Mouse (Mus musculus): ENCODE measurements around the gene Stx18. TPM values are rescaled to one million over a fixed set of nuclear protein-coding genes. Genes with fewer than 3 reads are reported as not detected.

Stx18 gene
- total and polyA plus RNA-seq, 2 experiments from 2014 or later = 15.7 to 25.8 TPM

DNA sequence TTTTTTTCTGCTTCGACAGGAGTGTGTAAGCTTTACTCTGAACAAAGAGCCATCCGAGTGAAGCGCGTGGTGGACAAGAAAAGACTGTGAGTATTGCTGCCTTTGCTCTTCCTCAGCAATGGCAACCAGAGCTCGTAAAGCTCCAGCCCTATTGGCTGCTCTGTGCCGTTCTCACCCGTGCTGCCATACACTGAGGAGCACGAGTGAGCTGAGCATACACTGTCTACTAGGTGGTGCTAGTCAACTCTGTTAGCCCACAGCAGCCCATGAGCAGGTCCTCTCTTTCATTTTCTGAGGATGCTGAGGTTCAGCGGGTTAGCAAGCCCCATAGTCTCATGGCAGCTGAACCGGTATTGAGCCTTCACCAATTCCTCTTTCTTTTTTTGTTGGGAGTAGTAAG is 68.3 kb downstream of the Stx18 start:
- no peaks in the 10 kb centered on the region for H3K4me1 ChIP-seq (ENCODE audit: control insufficient read depth, insufficient read depth)
- H3K27ac ChIP-seq (ENCODE audit: low read depth) = no peak overlapping the region
- no peak for ATAC-seq (ENCODE audit: insufficient read depth, low read depth)
- 90% methylated on average over 10 of the region's 10 CpGs for WGBS
- no peak overlapping the region for H3K4me2 ChIP-seq (ENCODE audit: low read depth, low read length)
- no peak for DNase-seq (ENCODE audit: low spot score)
- H3K9ac ChIP-seq (replicated peaks; ENCODE audit: low read depth, low read length) = no peak overlapping the region
- H3K27me3 ChIP-seq (ENCODE audit: control insufficient read depth, insufficient read depth, low read length) = no peaks in the 10 kb centered on the region
- peaks cover 46% of the 10 kb centered on the region for H3K36me3 ChIP-seq (replicated peaks; ENCODE audit: control insufficient read depth, insufficient read depth, low read length)
- H3K4me3 ChIP-seq (ENCODE audit: low read depth, low read length) = no peak overlapping the region
- H3K9me3 ChIP-seq (replicated peaks; ENCODE audit: control insufficient read depth, low read length) = no peaks in the 10 kb centered on the region
- TF ChIP-seq CTCF (IDR thresholded peaks at IDR 0.05; ENCODE audit: low read depth) = no peak
- TF ChIP-seq EP300 (IDR thresholded peaks at IDR 0.05; ENCODE audit: low read depth) = no peak

DNA sequence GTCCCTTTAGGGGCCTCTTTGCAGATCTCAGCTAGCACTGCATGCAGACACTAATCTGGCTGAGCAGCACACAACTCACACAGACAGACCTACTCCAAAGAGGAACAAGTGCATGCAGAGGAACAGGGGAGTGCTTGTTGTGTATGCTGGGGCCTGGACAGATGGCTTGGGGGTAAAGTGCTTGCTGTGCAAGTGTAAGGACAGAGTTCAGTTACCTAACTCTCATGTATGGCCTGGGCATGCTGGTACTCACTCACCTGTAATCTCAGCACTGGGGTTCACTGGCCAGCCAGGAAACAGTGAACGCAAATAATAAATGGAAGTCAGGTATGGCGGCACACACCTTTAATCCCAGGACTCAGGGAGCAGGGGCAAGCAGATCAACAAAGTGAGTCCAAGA is 76.0 kb downstream of the Stx18 start:
- no peaks in the 10 kb centered on the region for H3K27me3 ChIP-seq (ENCODE audit: control insufficient read depth, insufficient read depth, low read length)
- no peaks in the 10 kb centered on the region for H3K4me1 ChIP-seq (ENCODE audit: control insufficient read depth, insufficient read depth)
- 93% methylated on average over 2 of the region's 2 CpGs for WGBS

DNA sequence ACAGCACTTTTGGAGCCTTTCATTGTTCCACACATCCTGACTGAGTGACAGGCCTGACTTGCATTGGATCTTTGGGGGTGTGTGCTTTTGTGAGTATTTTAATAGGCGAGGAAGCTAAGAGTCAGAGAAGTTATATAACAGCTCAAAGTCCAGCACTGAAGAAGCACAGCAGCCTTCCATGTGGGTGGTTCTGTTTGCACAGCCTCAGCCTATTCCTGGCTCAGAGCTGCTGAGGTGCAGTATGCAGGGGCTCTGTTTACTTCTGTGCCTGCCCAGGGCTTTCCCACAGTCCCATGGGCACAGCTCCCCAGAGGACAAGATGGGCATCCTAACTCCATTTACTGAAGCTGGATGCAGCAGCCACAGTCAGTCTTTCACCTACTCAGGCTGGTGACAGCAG is 78.5 kb downstream of the Stx18 start:
- Histone ChIP-seq H3K4me2 (ENCODE audit: low read depth, low read length) (no peak overlapping the region), H3K27me3 (ENCODE audit: control insufficient read depth, insufficient read depth, low read length) (no peaks in the 10 kb centered on the region), H3K36me3 (replicated peaks; ENCODE audit: control insufficient read depth, insufficient read depth, low read length) (peaks cover 27% of the 10 kb centered on the region), H3K9me3 (replicated peaks; ENCODE audit: control insufficient read depth, low read length) (no peaks in the 10 kb centered on the region), H3K27ac (ENCODE audit: low read depth) (no peak overlapping the region), H3K4me1 (ENCODE audit: control insufficient read depth, insufficient read depth) (no peaks in the 10 kb centered on the region), H3K9ac (replicated peaks; ENCODE audit: low read depth, low read length) (no peak overlapping the region), H3K4me3 (ENCODE audit: low read depth, low read length) (no peak overlapping the region)
- ATAC-seq (ENCODE audit: insufficient read depth, low read depth) (no peak), DNase-seq (ENCODE audit: low spot score) (no peak)
- 84% methylated on average over 1 of the region's 1 CpGs for WGBS
- no peak for TF ChIP-seq EP300 (IDR thresholded peaks at IDR 0.05; ENCODE audit: low read depth)
- no peak for TF ChIP-seq CTCF (IDR thresholded peaks at IDR 0.05; ENCODE audit: low read depth)

More for the DNA sequence above, 76.0 kb downstream of the Stx18 start:
- no peak overlapping the region for H3K9ac ChIP-seq (replicated peaks; ENCODE audit: low read depth, low read length)
- H3K9me3 ChIP-seq (replicated peaks; ENCODE audit: control insufficient read depth, low read length) = no peaks in the 10 kb centered on the region
- TF ChIP-seq EP300 (IDR thresholded peaks at IDR 0.05; ENCODE audit: low read depth) = no peak
- no peak for TF ChIP-seq CTCF (IDR thresholded peaks at IDR 0.05; ENCODE audit: low read depth)
- H3K36me3 ChIP-seq (replicated peaks; ENCODE audit: control insufficient read depth, insufficient read depth, low read length) = peaks cover 38% of the 10 kb centered on the region
- DNase-seq (ENCODE audit: low spot score) (no peak), ATAC-seq (ENCODE audit: insufficient read depth, low read depth) (no peak)
- no peak overlapping the region for H3K27ac ChIP-seq (ENCODE audit: low read depth)
- H3K4me2 ChIP-seq (ENCODE audit: low read depth, low read length) = no peak overlapping the region
- H3K4me3 ChIP-seq (ENCODE audit: low read depth, low read length) = no peak overlapping the region

GRCm38 (mm10) chr5:38119268-38119667 is 80.7 kb downstream of the Stx18 start:
- no peak overlapping the region for H3K4me2 ChIP-seq (ENCODE audit: low read depth, low read length)
- H3K27ac ChIP-seq (ENCODE audit: low read depth) = no peak overlapping the region
- TF ChIP-seq EP300 (IDR thresholded peaks at IDR 0.05; ENCODE audit: low read depth) = no peak
- no peaks in the 10 kb centered on the region for H3K27me3 ChIP-seq (ENCODE audit: control insufficient read depth, insufficient read depth, low read length)
- WGBS = 78% methylated on average over 5 of the region's 5 CpGs
- no peak for ATAC-seq (ENCODE audit: insufficient read depth, low read depth)
- H3K36me3 ChIP-seq (replicated peaks; ENCODE audit: control insufficient read depth, insufficient read depth, low read length) = peaks cover 28% of the 10 kb centered on the region
- DNase-seq (ENCODE audit: low spot score) = no peak
- no peak overlapping the region for H3K4me3 ChIP-seq (ENCODE audit: low read depth, low read length)
- H3K4me1 ChIP-seq (ENCODE audit: control insufficient read depth, insufficient read depth) = no peaks in the 10 kb centered on the region
- H3K9ac ChIP-seq (replicated peaks; ENCODE audit: low read depth, low read length) = no peak overlapping the region
- no peaks in the 10 kb centered on the region for H3K9me3 ChIP-seq (replicated peaks; ENCODE audit: control insufficient read depth, low read length)

- H3K27me3 ChIP-seq (ENCODE audit: control insufficient read depth, insufficient read depth, low read length) = no peaks in the 10 kb centered on the region
- no peaks in the 10 kb centered on the region for H3K9me3 ChIP-seq (replicated peaks; ENCODE audit: control insufficient read depth, low read length)
- H3K9ac ChIP-seq (replicated peaks; ENCODE audit: low read depth, low read length) = no peak overlapping the region
- DNase-seq (ENCODE audit: low spot score) (no peak), ATAC-seq (ENCODE audit: insufficient read depth, low read depth) (no peak)
- H3K27ac ChIP-seq (ENCODE audit: low read depth) = no peak overlapping the region
- H3K4me2 ChIP-seq (ENCODE audit: low read depth, low read length) = no peak overlapping the region
- WGBS = 42% methylated on average over 7 of the region's 7 CpGs
- H3K4me1 ChIP-seq (ENCODE audit: control insufficient read depth, insufficient read depth) = no peaks in the 10 kb centered on the region
- H3K36me3 ChIP-seq (replicated peaks; ENCODE audit: control insufficient read depth, insufficient read depth, low read length) = peaks cover 16% of the 10 kb centered on the region; the same call in 1 of the 2 replicates
- H3K4me3 ChIP-seq (ENCODE audit: low read depth, low read length) = no peak overlapping the region
- no peak for TF ChIP-seq CTCF (IDR thresholded peaks at IDR 0.05; ENCODE audit: low read depth)
These were observed 83.2 kb downstream of the Stx18 start for GRCm38 (mm10) chr5:38121699-38122098.

DNA sequence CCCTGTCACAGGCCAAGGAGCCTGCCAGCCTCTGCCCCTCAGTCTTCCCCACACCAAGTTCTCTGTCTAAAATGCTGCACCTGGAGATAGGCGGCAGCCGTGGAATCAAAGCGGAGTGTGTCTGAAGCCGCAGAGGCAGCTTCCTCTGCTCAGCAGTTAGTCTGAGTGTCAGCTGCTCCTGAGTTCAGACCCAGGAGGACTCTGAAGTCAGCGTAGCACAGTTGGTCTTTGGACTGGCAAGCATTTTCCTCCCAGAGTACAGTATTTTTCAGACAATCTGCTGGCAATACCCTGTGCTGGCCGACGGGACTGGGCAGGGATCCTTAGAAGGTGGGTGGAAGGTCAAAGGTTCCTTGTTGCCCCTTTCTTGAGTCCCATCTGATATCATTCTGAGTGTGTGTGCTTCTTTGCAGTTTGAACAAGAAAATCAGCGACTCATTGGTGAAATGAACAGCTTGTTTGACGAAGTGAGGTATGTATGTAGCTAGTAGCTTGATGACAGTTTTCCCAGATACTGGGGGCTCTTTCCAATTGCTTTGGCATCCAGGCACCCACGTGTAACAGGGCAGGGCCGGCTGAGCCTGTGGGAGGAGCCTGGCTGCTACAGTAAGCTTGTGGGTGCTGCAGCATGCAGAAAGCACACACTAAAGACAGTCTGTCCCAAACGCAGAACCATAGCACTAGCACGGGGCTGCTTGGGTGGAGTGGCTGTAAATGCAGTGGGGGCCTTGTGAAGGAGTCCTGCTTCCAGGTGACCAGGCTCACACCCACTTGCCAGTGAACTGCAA is 88.2 kb downstream of the Stx18 start:
- no peaks in the 10 kb centered on the region for H3K4me1 ChIP-seq (ENCODE audit: control insufficient read depth, insufficient read depth)
- no peak overlapping the region for H3K4me3 ChIP-seq (ENCODE audit: low read depth, low read length)
- H3K4me2 ChIP-seq (ENCODE audit: low read depth, low read length) = no peak overlapping the region
- DNase-seq (ENCODE audit: low spot score) = no peak
- H3K9ac ChIP-seq (replicated peaks; ENCODE audit: low read depth, low read length) = no peak overlapping the region
- H3K27me3 ChIP-seq (ENCODE audit: control insufficient read depth, insufficient read depth, low read length) = no peaks in the 10 kb centered on the region
- TF ChIP-seq CTCF (IDR thresholded peaks at IDR 0.05; ENCODE audit: low read depth) = no peak
- no peak for TF ChIP-seq EP300 (IDR thresholded peaks at IDR 0.05; ENCODE audit: low read depth)
- H3K36me3 ChIP-seq (replicated peaks; ENCODE audit: control insufficient read depth, insufficient read depth, low read length) = peaks cover 21% of the 10 kb centered on the region
- 60% methylated on average over 13 of the region's 13 CpGs for WGBS
- no peaks in the 10 kb centered on the region for H3K9me3 ChIP-seq (replicated peaks; ENCODE audit: control insufficient read depth, low read length)
- ATAC-seq (ENCODE audit: insufficient read depth, low read depth) = no peak
- no peak overlapping the region for H3K27ac ChIP-seq (ENCODE audit: low read depth)
